Mouse (Mus musculus): ENCODE data around the gene S100a13.
A peak's percentile ranks its signal among the peaks of the same experiment; 100 is the strongest.

The S100a13 gene

DNA sequence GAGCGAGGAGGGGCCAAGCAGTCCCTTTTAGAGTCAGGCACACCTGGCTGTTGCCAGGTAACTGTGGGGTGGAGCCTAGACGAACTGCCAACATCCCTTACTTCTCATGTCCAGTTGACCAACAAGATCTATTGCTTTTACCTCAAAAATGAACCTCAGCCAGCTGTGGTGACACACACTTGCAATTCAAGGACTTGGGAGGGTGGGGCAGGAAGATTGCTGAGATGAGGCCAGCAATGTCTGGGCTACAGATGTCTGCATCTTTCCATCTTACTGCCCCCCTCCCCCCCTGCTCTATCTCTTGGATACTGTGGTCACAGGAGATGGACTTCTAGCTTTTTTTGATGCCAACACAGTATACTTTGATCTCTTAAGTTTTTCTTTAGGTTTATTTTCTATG is 38.0 kb downstream of the S100a13 start:
- no peak for DNase-seq (ENCODE audit: inconsistent ontology term)

DNA sequence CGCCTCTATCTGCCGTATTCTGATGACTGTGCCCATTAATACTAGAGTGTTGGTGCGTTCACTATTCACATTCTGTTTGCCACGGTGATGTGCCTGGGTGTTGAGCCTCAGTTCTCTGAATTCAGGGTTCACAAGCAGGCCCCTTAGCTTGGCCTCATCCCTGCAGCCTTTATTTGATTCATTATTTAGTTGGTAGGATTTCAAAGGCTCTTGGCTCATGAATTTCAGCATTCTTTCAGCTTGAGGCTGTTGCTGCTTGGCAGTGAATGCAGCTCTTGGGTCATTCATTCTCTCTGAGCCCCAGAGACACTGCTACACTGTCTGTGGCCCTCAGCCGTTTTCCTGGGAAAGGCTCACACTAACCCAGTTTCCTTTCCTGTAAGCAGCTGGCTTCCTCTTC is 41.7 kb downstream of the S100a13 start:
- DNase-seq (ENCODE audit: inconsistent ontology term), result peak; percentile 84

GRCm38 (mm10) chr3:90560008-90560628 is 45.9 kb downstream of the S100a13 start, which contains the start of gene S100a3:
S100a3 (plus strand) TSS chr3:90560578.
- no peak for DNase-seq (ENCODE audit: inconsistent ontology term)
